Mouse (Mus musculus) CH12.LX (cell line): ENCODE data around the gene Cox16. TPM values are rescaled to one million over a fixed set of nuclear protein-coding genes. Genes with fewer than 3 reads are reported as not detected.
"Not testable (repeated sequence)": the region's sequence is repeated elsewhere in the genome, so short reads cannot be mapped to it uniquely, and the experiment has no call there.

Experiments
- DNase-seq: peaks from one replicate; pipeline ENCODE4 v3.0.0-alpha.2; 2013; ENCODE audit errors: extremely low read depth
- H3K27ac ChIP-seq: 2 replicates; pipeline ENCODE4 v1.5.1; 2012; ENCODE audit warnings: low read depth, mild to moderate bottlenecking, control low read depth, moderate library complexity; ENCODE audit not compliant: insufficient read depth
- H3K27me3 ChIP-seq: replicated peaks from 2 replicates; pipeline ENCODE3; 2012; ENCODE audit warnings: inconsistent platforms
- H3K36me3 ChIP-seq, 2 experiments: replicated peaks in 1 of 2; 2 replicates each; pipeline versions ENCODE3 to v1.6.1; 2012; ENCODE audit warnings: inconsistent platforms in 1 of 2, low read length in 1 of 2, mild to moderate bottlenecking in 1 of 2, mixed read lengths in 1 of 2, moderate library complexity in 1 of 2; ENCODE audit not compliant: control insufficient read depth in 1 of 2, insufficient read depth in 1 of 2
- H3K4me1 ChIP-seq, 2 experiments: 2 replicates each; pipeline ENCODE4 v1.6.1; 2012; ENCODE audit warnings: inconsistent platforms in 1 of 2, moderate library complexity in 1 of 2; ENCODE audit not compliant: insufficient read depth in 2 of 2, control insufficient read depth in 1 of 2
- H3K4me2 ChIP-seq: 2 replicates; pipeline ENCODE4 v1.6.1; 2012; ENCODE audit warnings: low read depth, mild to moderate bottlenecking, control low read depth; ENCODE audit not compliant: poor library complexity, insufficient read depth, severe bottlenecking
- H3K4me3 ChIP-seq, 3 experiments: fragments of 150-350 bp in 1 of 3; sonication (generic) in 1 of 3; replicated peaks in 1 of 3; 2 replicates each; pipeline versions ENCODE3 to v1.5.1; 2011 to 2012; ENCODE audit warnings: low read depth in 2 of 3, low read length in 2 of 3, mild to moderate bottlenecking in 2 of 3, moderate library complexity in 2 of 3, control low read depth in 1 of 3, improper control_type of control experiment in 1 of 3, inconsistent platforms in 1 of 3, mixed read lengths in 1 of 3; ENCODE audit not compliant: poor library complexity in 1 of 3
- H3K79me2 ChIP-seq: replicated peaks from 2 replicates; pipeline ENCODE4 v1.6.1; 2012; ENCODE audit warnings: mild to moderate bottlenecking, moderate library complexity; ENCODE audit not compliant: control insufficient read depth, poor library complexity, insufficient read depth, severe bottlenecking; ENCODE audit errors: extremely low read depth
- H3K9ac ChIP-seq: 2 replicates; pipeline ENCODE4 v1.6.1; 2012; ENCODE audit warnings: low read depth, mild to moderate bottlenecking, control low read depth, moderate library complexity; ENCODE audit not compliant: insufficient read depth
- H3K9me3 ChIP-seq: replicated peaks from 2 replicates; pipeline ENCODE3; 2012; ENCODE audit warnings: low read length, inconsistent platforms, mixed read lengths
- BHLHE40 ChIP-seq: IDR thresholded peaks from 2 replicates; pipeline ENCODE4 v1.6.1; 2011; ENCODE audit warnings: mild to moderate bottlenecking, low read depth, low read length, improper control_type of control experiment
- CHD1 ChIP-seq: IDR thresholded peaks from 2 replicates; pipeline ENCODE4 v1.6.1; 2012; ENCODE audit warnings: low read depth, low read length, improper control_type of control experiment, inconsistent platforms
- E2F4 ChIP-seq: IDR thresholded peaks from 2 replicates; pipeline ENCODE4 v1.6.1; 2011; ENCODE audit warnings: low read depth, low read length, improper control_type of control experiment; ENCODE audit not compliant: insufficient replicate concordance
- EP300 ChIP-seq: IDR thresholded peaks from 2 replicates; pipeline ENCODE4 v1.6.1; 2011; ENCODE audit warnings: low read length, improper control_type of control experiment
- ETS1 ChIP-seq: conservative IDR thresholded peaks from 2 replicates; pipeline ENCODE4 v1.6.1; 2012; ENCODE audit warnings: low read depth, mild to moderate bottlenecking, inconsistent platforms, low read length, improper control_type of control experiment, moderate library complexity
- GABPA ChIP-seq: IDR thresholded peaks from 2 replicates; pipeline ENCODE4 v1.6.1; 2012; ENCODE audit warnings: low read depth, low read length, improper control_type of control experiment, inconsistent platforms; ENCODE audit not compliant: insufficient replicate concordance
- HCFC1 ChIP-seq: IDR thresholded peaks from 2 replicates; pipeline ENCODE4 v1.6.1; 2012; ENCODE audit warnings: low read depth, mild to moderate bottlenecking, inconsistent platforms, low read length, improper control_type of control experiment
- IRF4 ChIP-seq: IDR thresholded peaks from 2 replicates; pipeline ENCODE4 v1.6.1; 2014; ENCODE audit warnings: low read depth, mild to moderate bottlenecking, inconsistent platforms, low read length, improper control_type of control experiment
- JUN ChIP-seq: IDR thresholded peaks from 2 replicates; pipeline ENCODE4 v1.6.1; 2011; ENCODE audit warnings: low read depth, mild to moderate bottlenecking, low read length, improper control_type of control experiment, moderate library complexity; ENCODE audit not compliant: insufficient read depth
- KAT2A ChIP-seq: IDR thresholded peaks from 2 replicates; pipeline ENCODE4 v1.6.1; 2012; ENCODE audit warnings: low read length, improper control_type of control experiment, inconsistent platforms; ENCODE audit not compliant: insufficient replicate concordance
- MAX ChIP-seq: IDR thresholded peaks from 2 replicates; pipeline ENCODE4 v1.6.1; 2011; ENCODE audit warnings: low read length, improper control_type of control experiment
- MAZ ChIP-seq: IDR thresholded peaks from 2 replicates; pipeline ENCODE4 v1.6.1; 2012; ENCODE audit warnings: low read depth, mild to moderate bottlenecking, inconsistent platforms, low read length, improper control_type of control experiment, moderate library complexity
- MEF2A ChIP-seq: IDR thresholded peaks from 2 replicates; pipeline ENCODE4 v1.6.1; 2014; ENCODE audit warnings: low read depth, mild to moderate bottlenecking, inconsistent platforms, low read length, improper control_type of control experiment, borderline replicate concordance
- MXI1 ChIP-seq: IDR thresholded peaks from 2 replicates; pipeline ENCODE4 v1.6.1; 2011; ENCODE audit warnings: mild to moderate bottlenecking, low read depth, low read length, improper control_type of control experiment
- NELFE ChIP-seq: IDR thresholded peaks from 2 replicates; pipeline ENCODE4 v1.6.1; 2011; ENCODE audit warnings: low read depth, low read length, improper control_type of control experiment
- NRF1 ChIP-seq: IDR thresholded peaks from 2 replicates; pipeline ENCODE4 v1.6.1; 2014; ENCODE audit warnings: low read depth, mild to moderate bottlenecking, inconsistent platforms, low read length, improper control_type of control experiment, moderate library complexity
- POLR2AphosphoS2 ChIP-seq: IDR thresholded peaks from 2 replicates; pipeline ENCODE4 v1.6.1; 2011; ENCODE audit warnings: low read depth, low read length, improper control_type of control experiment
- RAD21 ChIP-seq: IDR thresholded peaks from 2 replicates; pipeline ENCODE4 v1.6.1; 2011; ENCODE audit warnings: low read depth, mild to moderate bottlenecking, low read length, improper control_type of control experiment, moderate library complexity
- RCOR1 ChIP-seq: conservative IDR thresholded peaks from 2 replicates; pipeline ENCODE4 v1.6.1; 2012; ENCODE audit warnings: low read depth, mild to moderate bottlenecking, inconsistent platforms, low read length, improper control_type of control experiment
- SIN3A ChIP-seq: IDR thresholded peaks from 2 replicates; pipeline ENCODE4 v1.6.1; 2012; ENCODE audit warnings: low read length, improper control_type of control experiment, inconsistent platforms
- SMC3 ChIP-seq: IDR thresholded peaks from 2 replicates; pipeline ENCODE4 v1.6.1; 2011; ENCODE audit warnings: low read depth, low read length, improper control_type of control experiment
- UBTF ChIP-seq: IDR thresholded peaks from 2 replicates; pipeline ENCODE4 v1.6.1; 2012; ENCODE audit warnings: low read depth, mild to moderate bottlenecking, inconsistent platforms, low read length, improper control_type of control experiment, moderate library complexity
- USF1 ChIP-seq: IDR thresholded peaks from 2 replicates; pipeline ENCODE4 v1.6.1; 2014; ENCODE audit warnings: low read depth, mild to moderate bottlenecking, inconsistent platforms, low read length, improper control_type of control experiment
- USF2 ChIP-seq: conservative IDR thresholded peaks from 2 replicates; pipeline ENCODE4 v1.6.1; 2011; ENCODE audit warnings: low read depth, low read length, improper control_type of control experiment
- ZC3H11A ChIP-seq: IDR thresholded peaks from 2 replicates; pipeline ENCODE4 v1.6.1; 2012; ENCODE audit warnings: low read depth, mild to moderate bottlenecking, inconsistent platforms, low read length, improper control_type of control experiment
- ZKSCAN1 ChIP-seq: IDR thresholded peaks from 2 replicates; pipeline ENCODE4 v1.6.1; 2012; ENCODE audit warnings: low read depth, inconsistent platforms, low read length, improper control_type of control experiment, borderline replicate concordance
- ZNF384 ChIP-seq: IDR thresholded peaks from 2 replicates; pipeline ENCODE4 v1.6.1; 2012; ENCODE audit warnings: low read depth, low read length, improper control_type of control experiment, inconsistent platforms
- dilution Hi-C: fragments of 300-500 bp; cut with MboI; formaldehyde crosslinking; loops from 2 replicates; pipeline ENCODE4 v1.14.3; 2020; ENCODE audit warnings: low sequenced_read_pairs; ENCODE audit not compliant: extremely low pct_unique_long_range_greater_than_20kb, extremely low pct_ligation_motif_present
- in situ Hi-C: fragments of 300-500 bp; cut with MboI; formaldehyde crosslinking; loops from 3 replicates; pipeline ENCODE4 v1.14.3; 2019; ENCODE audit warnings: low sequenced_read_pairs, low pct_ligation_motif_present, low pct_unique_long_range_greater_than_20kb, mixed read lengths
- polyA plus RNA-seq: library from polyadenylated mRNA; unstranded; fragments of >175 nt; gene quantifications from 2 replicates; pipeline ENCODE4 v1.2.1, GENCODE M21; 2012; ENCODE audit warnings: low read depth; ENCODE audit not compliant: insufficient read length
- total RNA-seq, 2 experiments: library from RNA; depleted of rRNA; stranded (reverse); fragments of 300-350 nt in 1 of 2; fragments of >200 nt in 1 of 2; gene quantifications; 2 replicates each; pipeline ENCODE4 v1.2.3; 2012 to 2014

The Cox16 gene
- total and polyA plus RNA-seq, 3 experiments, result 118 to 321 (median 124) TPM

DNA sequence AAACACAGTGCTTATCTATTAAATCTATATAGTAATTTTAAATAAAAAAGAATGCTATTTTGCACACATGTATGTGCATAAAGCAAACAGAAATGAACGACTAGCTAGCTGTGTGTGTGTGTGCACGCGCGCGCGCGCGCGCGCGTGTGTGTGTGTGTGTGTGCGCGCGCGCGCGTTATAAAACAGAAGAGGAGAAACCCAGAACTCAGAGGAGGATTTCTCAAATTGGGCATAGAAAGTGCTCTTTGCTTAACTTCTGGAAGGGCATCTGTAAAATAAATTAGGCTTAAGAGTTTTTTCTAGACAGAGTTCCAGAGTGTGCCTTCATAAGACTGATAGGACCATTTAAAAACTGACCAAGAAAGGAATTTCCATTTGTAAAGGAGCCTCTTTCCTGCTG lies 1.3 kb downstream of the Cox16 start:
- Histone ChIP-seq H3K4me1 (peaks cover 0 to 14% of the 10 kb centered on the region in 2 experiments; a peak in 2 of 4 replicates), H3K36me3 (peaks cover 0 to 18% of the 10 kb centered on the region in 2 experiments), H3K79me2 (peaks cover 20% of the 10 kb centered on the region), H3K4me3 (peak overlapping the region; percentile 35 to 93 (median 82)), H3K9me3 (no peaks in the 10 kb centered on the region), H3K9ac (peak overlapping the region; percentile 74; the same call in 1 of the 2 replicates), H3K27ac (no peak overlapping the region), H3K4me2 (peak overlapping the region; percentile 95), H3K27me3 (no peaks in the 10 kb centered on the region)
- in situ Hi-C loops (no loop called here), dilution Hi-C loops (no loop called here)
- TF ChIP-seq BHLHE40 (no peak), SMC3 (no peak), MXI1 (peak; percentile 22; the same call in 1 of the 2 replicates), JUN (no peak), RCOR1 (no peak), SIN3A (no peak), CHD1 (no peak), NELFE (no peak), RAD21 (no peak), KAT2A (no peak), E2F4 (0 out of 2 replicates have a peak, but pooled peaks have one; percentile 35), ZNF384 (no peak), GABPA (no peak), MEF2A (no peak), USF2 (no peak), IRF4 (no peak), ETS1 (no peak), HCFC1 (0 out of 2 replicates have a peak, but pooled peaks have one; percentile 12), MAZ (no peak), USF1 (no peak), EP300 (no peak), UBTF (no peak), POLR2AphosphoS2 (no peak), MAX (no peak), NRF1 (peak; percentile 56), ZKSCAN1 (no peak), ZC3H11A (no peak)
- DNase-seq, result peak; percentile 66

DNA sequence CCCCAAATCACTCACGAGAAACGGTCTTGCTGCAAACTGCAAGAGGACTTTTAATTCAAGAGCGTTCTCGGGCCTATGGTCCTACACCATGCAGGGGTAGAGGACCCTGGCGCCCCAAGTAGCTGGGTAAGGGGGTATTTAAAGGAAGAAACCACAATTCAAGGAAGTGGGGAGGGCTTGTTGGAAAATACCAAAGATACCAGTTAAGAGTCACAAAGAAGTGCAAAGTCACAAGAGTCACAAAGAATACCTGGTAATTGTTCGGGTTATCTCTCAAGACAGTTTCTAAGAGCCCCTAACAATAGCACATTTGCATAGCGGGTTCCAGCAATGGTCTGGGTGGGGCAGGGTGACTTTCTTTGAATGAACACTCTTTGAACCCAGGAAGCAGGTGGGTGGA lies 25.9 kb downstream of the Cox16 start:
- H3K4me1 ChIP-seq, H3K9me3 ChIP-seq, H3K79me2 ChIP-seq, in situ Hi-C loops, H3K27ac ChIP-seq, H3K27me3 ChIP-seq, H3K4me3 ChIP-seq, H3K9ac ChIP-seq, H3K4me2 ChIP-seq, DNase-seq, dilution Hi-C loops, H3K36me3 ChIP-seq: not testable (repeated sequence)

DNA sequence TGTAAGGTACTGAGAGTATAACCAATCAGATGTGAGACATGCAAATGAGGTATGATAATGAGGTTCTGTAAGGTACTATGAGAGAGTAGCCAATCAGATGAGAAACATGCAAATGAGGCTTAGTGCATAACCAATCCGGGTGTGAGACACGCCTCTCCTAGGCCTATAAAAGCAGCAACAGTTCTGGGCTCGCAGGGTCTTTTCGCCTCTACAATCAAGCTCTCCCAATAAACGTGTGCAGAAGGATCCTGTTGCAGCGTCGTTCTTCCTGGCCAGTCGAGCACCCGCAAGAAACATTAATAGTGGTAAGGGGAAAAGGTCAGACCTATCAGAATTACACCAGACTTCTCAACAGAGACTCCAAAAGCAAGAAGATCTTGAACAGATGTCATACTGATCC lies 45.9 kb downstream of the Cox16 start:
- H3K4me3 ChIP-seq, DNase-seq, H3K36me3 ChIP-seq, H3K79me2 ChIP-seq, H3K4me1 ChIP-seq, in situ Hi-C loops, dilution Hi-C loops, H3K9me3 ChIP-seq, H3K27ac ChIP-seq, H3K4me2 ChIP-seq, H3K27me3 ChIP-seq, H3K9ac ChIP-seq: not testable (repeated sequence)
